24 mouse cellular contexts compared by ENCODE assay signal in the genomic region with DNA sequence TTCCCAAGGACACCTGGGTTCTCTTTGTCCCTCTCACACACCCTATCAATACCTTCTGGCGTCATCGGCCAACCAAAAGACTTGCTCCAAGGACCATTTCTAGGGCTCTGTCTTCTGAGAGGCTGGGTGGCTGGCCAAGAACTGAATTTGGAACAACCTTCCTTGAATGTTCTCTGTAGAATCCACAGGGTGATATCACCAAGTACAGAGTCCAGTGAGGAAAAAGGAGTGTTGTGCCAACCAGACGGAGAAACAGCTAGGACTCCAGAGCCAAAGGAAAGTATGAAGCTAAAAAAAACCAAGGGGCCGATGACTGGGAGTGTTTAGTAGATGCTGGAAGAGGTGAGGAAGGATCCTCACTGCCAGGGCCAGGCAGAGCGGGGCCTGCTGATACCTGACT.
DNase-seq lines count a peak whose midpoint lies in the region; ATAC-seq and TF ChIP-seq lines count a peak whose summit lies in the region.
"Had no signal": no experiment of that assay in that cellular context is flagged by ENCODE, and none has a peak within 500 bp of the region (broad histone marks: within the 10 kb centered on the region; RNA-seq: fewer than 3 reads in every experiment).

No protein-coding gene starts in this region.

- no peak overlapping the region for H3K9ac ChIP-seq in intestine, embryonic 16.5 days (ENCODE audit: low read depth, low read length)
- no peak overlapping the region for H3K9ac ChIP-seq in hindbrain, embryonic 14.5 days
- H3K9ac ChIP-seq: embryonic facial prominence, embryonic 13.5 days; forebrain, embryonic 15.5 days; hindbrain, embryonic 15.5 days; kidney, embryonic 15.5 days; lung, embryonic 15.5 days had no signal

- 58% methylated on average over 5 of the region's 5 CpGs for WGBS in heart, embryonic 10.5 days
- WGBS in intestine, embryonic 16.5 days, result 84% methylated on average over 5 of the region's 5 CpGs
- WGBS in small intestine, adult 2 months, result 26% methylated on average over 5 of the region's 5 CpGs
- WGBS in hindbrain, embryonic 14.5 days, result 94% methylated on average over 5 of the region's 5 CpGs

- H3K4me3 ChIP-seq in heart, embryonic 10.5 days, result no peak overlapping the region
- H3K4me3 ChIP-seq in intestine, embryonic 16.5 days (ENCODE audit: low read length), result no peak overlapping the region
- no peak overlapping the region for H3K4me3 ChIP-seq in small intestine, adult 2 months (ENCODE audit: low read depth, low read length)
- no peak overlapping the region for H3K4me3 ChIP-seq in hindbrain, embryonic 14.5 days (replicated peaks; ENCODE audit: low read length)
- H3K4me3 ChIP-seq: embryonic facial prominence, embryonic 13.5 days; forebrain, embryonic 10.5 days; forebrain, embryonic 15.5 days; hindbrain, embryonic 15.5 days; kidney, embryonic 15.5 days; lung, embryonic 15.5 days had no signal

- TF ChIP-seq CTCF in small intestine, adult 2 months (IDR thresholded peaks at IDR 0.05; ENCODE audit: extremely low read depth, insufficient read length, insufficient replicate concordance, low read depth, low read length), result no peak

- H3K27ac ChIP-seq in heart, embryonic 10.5 days, result no peak overlapping the region
- no peak overlapping the region; the same call in 1 of the 2 replicates for H3K27ac ChIP-seq in intestine, embryonic 16.5 days (ENCODE audit: low read length)
- H3K27ac ChIP-seq in small intestine, adult 2 months (ENCODE audit: insufficient read depth, low read depth, low read length), result peak overlapping the region; percentile 90
- H3K27ac ChIP-seq in hindbrain, embryonic 14.5 days, result no peak overlapping the region
- H3K27ac ChIP-seq: embryonic facial prominence, embryonic 13.5 days; forebrain, embryonic 10.5 days; forebrain, embryonic 15.5 days; hindbrain, embryonic 15.5 days; kidney, embryonic 15.5 days; lung, embryonic 15.5 days had no signal

- H3K9me3 ChIP-seq in heart, embryonic 10.5 days, result no peaks in the 10 kb centered on the region
- no peaks in the 10 kb centered on the region for H3K9me3 ChIP-seq in intestine, embryonic 16.5 days (ENCODE audit: control insufficient read depth, low read length)
- H3K9me3 ChIP-seq in hindbrain, embryonic 14.5 days (ENCODE audit: control insufficient read depth, low read length), result no peaks in the 10 kb centered on the region
- H3K9me3 ChIP-seq: embryonic facial prominence, embryonic 13.5 days; forebrain, embryonic 10.5 days; forebrain, embryonic 15.5 days; hindbrain, embryonic 15.5 days; kidney, embryonic 15.5 days; lung, embryonic 15.5 days had no signal

- H3K4me2 ChIP-seq in intestine, embryonic 16.5 days (ENCODE audit: low read depth, low read length), result no peak overlapping the region
- H3K4me2 ChIP-seq in hindbrain, embryonic 14.5 days (replicated peaks), result no peak overlapping the region
- H3K4me2 ChIP-seq: embryonic facial prominence, embryonic 13.5 days; forebrain, embryonic 15.5 days; hindbrain, embryonic 15.5 days; kidney, embryonic 15.5 days; lung, embryonic 15.5 days; midbrain, embryonic 11.5 days had no signal

- DNase-seq in heart, adult 18-20 months, result peak; percentile 36 to 45
- no peak for DNase-seq in heart, embryonic 10.5 days (ENCODE audit: low spot score)
- peak; percentile 10 for DNase-seq in kidney, adult 9 months
- DNase-seq in kidney, postnatal 4 days, result no peak
- no peak for DNase-seq in hindbrain, embryonic 14.5 days (ENCODE audit: low spot score)
- DNase-seq in cerebellum, postnatal 4 days (ENCODE audit: low spot score in 2 of 2), result no peak
- DNase-seq: adrenal gland, postnatal 25 days; cerebellum, adult 11-12 months; cerebellum, adult 9-11 months; gastrocnemius, postnatal 14 days; kidney, postnatal 36 days; liver; lung, postnatal 36 days; right cerebral cortex, postnatal 25 days had no signal

- H3K4me1 ChIP-seq in heart, embryonic 10.5 days, result peaks cover 30% of the 10 kb centered on the region
- H3K4me1 ChIP-seq in intestine, embryonic 16.5 days (ENCODE audit: control insufficient read depth, insufficient read depth, low read length), result 0 out of 2 replicates have a peak, but pooled peaks cover 2% of the 10 kb centered on the region
- H3K4me1 ChIP-seq in small intestine, adult 2 months (ENCODE audit: control insufficient read depth, insufficient read depth, insufficient read length, low read length), result peaks cover 28% of the 10 kb centered on the region; the same call in 1 of the 2 replicates
- no peaks in the 10 kb centered on the region for H3K4me1 ChIP-seq in hindbrain, embryonic 14.5 days (replicated peaks; ENCODE audit: control insufficient read depth, insufficient read depth, low read length)
- H3K4me1 ChIP-seq: forebrain, embryonic 15.5 days; hindbrain, embryonic 15.5 days; lung, embryonic 15.5 days had no signal

- peaks cover 72% of the 10 kb centered on the region for H3K27me3 ChIP-seq in heart, embryonic 10.5 days (ENCODE audit: insufficient read depth, poor library complexity, severe bottlenecking)
- H3K27me3 ChIP-seq in intestine, embryonic 16.5 days (replicated peaks; ENCODE audit: control insufficient read depth, insufficient read depth, low read length), result no peaks in the 10 kb centered on the region
- no peaks in the 10 kb centered on the region for H3K27me3 ChIP-seq in small intestine, adult 2 months (ENCODE audit: control insufficient read depth, insufficient read depth, low read length)
- H3K27me3 ChIP-seq in hindbrain, embryonic 14.5 days (ENCODE audit: control insufficient read depth, insufficient read depth, low read length), result no peaks in the 10 kb centered on the region
- H3K27me3 ChIP-seq: embryonic facial prominence, embryonic 13.5 days; forebrain, embryonic 15.5 days; hindbrain, embryonic 15.5 days; kidney, embryonic 15.5 days; lung, embryonic 15.5 days had no signal

- TF ChIP-seq POLR2A in small intestine, adult 2 months (IDR thresholded peaks at IDR 0.05; ENCODE audit: low read depth, low read length), result no peak

- peak; percentile 64 for ATAC-seq in intestine, embryonic 16.5 days
- ATAC-seq in hindbrain, embryonic 14.5 days (ENCODE audit: low FRiP score), result no peak
- ATAC-seq: forebrain, embryonic 15.5 days; midbrain, embryonic 16.5 days had no signal

- H3K36me3 ChIP-seq in heart, embryonic 10.5 days, result no peaks in the 10 kb centered on the region
- no peaks in the 10 kb centered on the region for H3K36me3 ChIP-seq in intestine, embryonic 16.5 days (ENCODE audit: control insufficient read depth, insufficient read depth, low read length)
- no peaks in the 10 kb centered on the region for H3K36me3 ChIP-seq in small intestine, adult 2 months (ENCODE audit: control insufficient read depth, insufficient read depth, low read length)
- H3K36me3 ChIP-seq in hindbrain, embryonic 14.5 days (replicated peaks; ENCODE audit: control insufficient read depth, insufficient read depth), result no peaks in the 10 kb centered on the region
- H3K36me3 ChIP-seq: embryonic facial prominence, embryonic 13.5 days; forebrain, embryonic 10.5 days; forebrain, embryonic 15.5 days; hindbrain, embryonic 15.5 days; kidney, embryonic 15.5 days; lung, embryonic 15.5 days had no signal

Comparison
In these comparisons a context has a peak if more than half of its experiments do, and no peak if none do; other contexts are left out.
1. DNase-seq: peak in heart, adult 18-20 months (2 of 2) and kidney, adult 9 months (single experiment); none in heart, embryonic 10.5 days (single experiment), kidney, postnatal 4 days (0 of 2), hindbrain, embryonic 14.5 days (single experiment) and cerebellum, postnatal 4 days (0 of 2).